Mouse (Mus musculus) kidney, embryonic 14.5 days (tissue): ENCODE measurements around the gene Gm1553. TPM values are rescaled to one million over a fixed set of nuclear protein-coding genes. Genes with fewer than 3 reads are reported as not detected.

Experiments
- ATAC-seq: fragments of 200-750 bp; cut with Nextera tagmentation; 2 replicates; pipeline ENCODE4 v1.8.0; 2017; ENCODE audit warnings: moderate number of reproducible peaks, mild to moderate bottlenecking, moderate TSS enrichment, moderate library complexity; ENCODE audit not compliant: low FRiP score, low TSS enrichment
- H3K27ac ChIP-seq: fragments of 300-500 bp; sonication (generic); 2 replicates; pipeline ENCODE4 v1.5.1; 2014; ENCODE audit warnings: low read depth, mild to moderate bottlenecking, low read length, moderate library complexity, mixed read lengths
- H3K27me3 ChIP-seq: fragments of 300-500 bp; sonication (generic); 2 replicates; pipeline ENCODE4 v1.6.1; 2014; ENCODE audit warnings: mild to moderate bottlenecking, low read length; ENCODE audit not compliant: control insufficient read depth, insufficient read depth
- H3K36me3 ChIP-seq: fragments of 300-500 bp; sonication (generic); 2 replicates; pipeline ENCODE4 v1.6.1; 2014; ENCODE audit warnings: low read length, mixed read lengths; ENCODE audit not compliant: control insufficient read depth, insufficient read depth
- H3K4me1 ChIP-seq: fragments of 300-500 bp; sonication (generic); 2 replicates; pipeline ENCODE4 v1.6.1; 2014; ENCODE audit warnings: low read length, mixed read lengths; ENCODE audit not compliant: control insufficient read depth, insufficient read depth
- H3K4me2 ChIP-seq: fragments of 300-500 bp; sonication (generic); replicated peaks from 2 replicates; pipeline ENCODE4 v1.6.1; 2014; ENCODE audit warnings: low read depth, mild to moderate bottlenecking, low read length
- H3K4me3 ChIP-seq: fragments of 300-500 bp; sonication (generic); 2 replicates; pipeline ENCODE4 v1.5.1; 2014; ENCODE audit warnings: mild to moderate bottlenecking, low read length
- H3K9ac ChIP-seq: fragments of 300-500 bp; sonication (generic); 2 replicates; pipeline ENCODE4 v1.6.1; 2014; ENCODE audit warnings: low read depth, mild to moderate bottlenecking, low read length, moderate library complexity
- H3K9me3 ChIP-seq: fragments of 300-500 bp; sonication (generic); 2 replicates; pipeline ENCODE4 v1.6.1; 2016; ENCODE audit warnings: low read length; ENCODE audit not compliant: control insufficient read depth
- WGBS: fragments of 180-500 bp; shearing (Covaris S2); extraction: QIAGEN DNeasy Blood & Tissue Kit; methylation state at CpG from one replicate; pipeline ENCODE4 v1.1.7; 2014; 5-methylcytosine and 5-hydroxymethylcytosine counted together
- polyA plus RNA-seq: library from polyadenylated mRNA; unstranded; fragments of >200 nt; fragmentation: Nextera tagmentation; extraction: Ambion mirVana; gene quantifications from 2 replicates; pipeline ENCODE4 v1.2.1, GENCODE M21; 2014

Gene Gm1553
- polyA plus RNA-seq: not detected in 2 replicates

- H3K27ac ChIP-seq: no peak within 1 kb of the TSS
- no peak within 1 kb of the TSS for H3K4me2 ChIP-seq
- H3K9ac ChIP-seq: no peak within 1 kb of the TSS
- no peak within 1 kb of the TSS for H3K4me3 ChIP-seq
- 84% methylated on average over 2 of the region's 2 CpGs for WGBS
- H3K4me1 ChIP-seq: no peaks in the 10 kb centered on the region
- no peaks in the 10 kb centered on the region for H3K9me3 ChIP-seq
- H3K27me3 ChIP-seq: no peaks in the 10 kb centered on the region
- ATAC-seq: no peak
- no peaks in the 10 kb centered on the region for H3K36me3 ChIP-seq
These were observed at the start of gene Gm1553 for GRCm38 (mm10) chr10:82492518-82492917. TSS of gene Gm1553 (minus strand) at chr10:82492618.

Other genes with a start within 250 kb of the Gm1553 start
- gene 4932415D10Rik, start 176.0 kb downstream of the Gm1553 start, polyA plus RNA-seq: not detected in 2 replicates
- gene Gm4924, start 138.4 kb downstream of the Gm1553 start, polyA plus RNA-seq: 11.9 and 13.2 TPM in 2 replicates
- 56.2 and 67.2 TPM in 2 replicates for gene 1190007I07Rik, start 130.6 kb upstream of the Gm1553 start, polyA plus RNA-seq
- 99.4 and 186 TPM in 2 replicates for gene Tdg, start 137.2 kb upstream of the Gm1553 start, polyA plus RNA-seq
- gene Glt8d2, start 198.0 kb upstream of the Gm1553 start, polyA plus RNA-seq: 3.0 and 4.0 TPM in 2 replicates
- 25.5 and 27.3 TPM in 2 replicates for gene Hcfc2, start 203.5 kb upstream of the Gm1553 start, polyA plus RNA-seq